Mouse (Mus musculus) hindbrain, embryonic 11.5 days (tissue): ENCODE data around the gene Snx14. TPM values are rescaled to one million over a fixed set of nuclear protein-coding genes. Genes with fewer than 3 reads are reported as not detected.
"Not testable (repeated sequence)": the region's sequence is repeated elsewhere in the genome, so short reads cannot be mapped to it uniquely, and the experiment has no call there.

Source experiments
- ATAC-seq: fragments of 200-750 bp; cut with Nextera tagmentation; 2 replicates; pipeline ENCODE4 v1.8.0; 2017; ENCODE audit warnings: mild to moderate bottlenecking, moderate TSS enrichment, moderate library complexity; ENCODE audit not compliant: low FRiP score
- DNase-seq: peaks from one replicate; pipeline ENCODE4 v3.0.0-alpha.2; 2015; ENCODE audit warnings: low spot score
- H3K27ac ChIP-seq: fragments of 300-500 bp; sonication (generic); 2 replicates; pipeline ENCODE4 v1.5.1; 2014; ENCODE audit warnings: mild to moderate bottlenecking, low read depth, low read length
- H3K27me3 ChIP-seq: fragments of 300-500 bp; sonication (generic); 2 replicates; pipeline ENCODE4 v1.6.1; 2014; ENCODE audit warnings: mild to moderate bottlenecking, low read length, moderate library complexity, mixed read lengths; ENCODE audit not compliant: control insufficient read depth, insufficient read depth
- H3K36me3 ChIP-seq: fragments of 300-500 bp; sonication (generic); 2 replicates; pipeline ENCODE4 v1.6.1; 2014; ENCODE audit warnings: mild to moderate bottlenecking, low read length, moderate library complexity, mixed read lengths; ENCODE audit not compliant: control insufficient read depth, insufficient read depth
- H3K4me1 ChIP-seq: fragments of 300-500 bp; sonication (generic); replicated peaks from 2 replicates; pipeline ENCODE4 v1.6.1; 2014; ENCODE audit warnings: low read length, mixed read lengths; ENCODE audit not compliant: control insufficient read depth, insufficient read depth
- H3K4me2 ChIP-seq: fragments of 300-500 bp; sonication (generic); replicated peaks from 2 replicates; pipeline ENCODE4 v1.6.1; 2014; ENCODE audit warnings: mild to moderate bottlenecking, low read depth, low read length
- H3K4me3 ChIP-seq: fragments of 300-500 bp; sonication (generic); 2 replicates; pipeline ENCODE4 v1.5.1; 2014; ENCODE audit warnings: low read depth, low read length
- H3K9ac ChIP-seq: fragments of 300-500 bp; sonication (generic); 2 replicates; pipeline ENCODE4 v1.6.1; 2014; ENCODE audit warnings: low read depth, low read length
- H3K9me3 ChIP-seq: fragments of 300-500 bp; sonication (generic); 2 replicates; pipeline ENCODE4 v1.6.1; 2016; ENCODE audit warnings: low read length; ENCODE audit not compliant: control insufficient read depth
- WGBS: fragments of 180-500 bp; shearing (Covaris S2); extraction: QIAGEN DNeasy Blood & Tissue Kit; methylation state at CpG from one replicate; pipeline ENCODE4 v1.1.7; 2014; 5-methylcytosine and 5-hydroxymethylcytosine counted together
- polyA plus RNA-seq: library from polyadenylated mRNA; unstranded; fragments of >200 nt; fragmentation: Nextera tagmentation; extraction: Ambion mirVana; gene quantifications from 2 replicates; pipeline ENCODE4 v1.2.1, GENCODE M21; 2014

Snx14 gene
- polyA plus RNA-seq = 19.2 and 22.4 TPM in 2 replicates

GRCm38 (mm10) chr9:88438555-88439237 is at the start of gene Snx14:
Gene Snx14, minus strand, starts transcription at chr9:88438958.
- Histone ChIP-seq H3K27me3 (no peaks in the 10 kb centered on the region), H3K4me1 (no peaks in the 10 kb centered on the region), H3K36me3 (no peaks in the 10 kb centered on the region), H3K27ac (peak within 1 kb of the TSS; percentile 79), H3K9ac (peak within 1 kb of the TSS; percentile 79), H3K4me3 (peak within 1 kb of the TSS; percentile 71), H3K4me2 (peak within 1 kb of the TSS; percentile 92), H3K9me3 (no peaks in the 10 kb centered on the region)
- peak; percentile 98 for ATAC-seq
- peak; percentile 94 for DNase-seq
- under 1% methylated on average over 62 of the region's 62 CpGs for WGBS

GRCm38 (mm10) chr9:88484531-88484930 is 45.8 kb upstream of the Snx14 start:
- no peak overlapping the region for H3K4me3 ChIP-seq
- H3K36me3 ChIP-seq = no peaks in the 10 kb centered on the region
- H3K9me3 ChIP-seq = no peaks in the 10 kb centered on the region
- DNase-seq = no peak
- no peaks in the 10 kb centered on the region for H3K27me3 ChIP-seq
- H3K4me2 ChIP-seq = no peak overlapping the region
- no peaks in the 10 kb centered on the region for H3K4me1 ChIP-seq
- H3K9ac ChIP-seq = no peak overlapping the region
- WGBS = 54% methylated on average over 6 of the region's 6 CpGs
- no peak overlapping the region for H3K27ac ChIP-seq
- no peak for ATAC-seq

- H3K4me1 ChIP-seq = no peaks in the 10 kb centered on the region
- 0% methylated on average over 24 of the region's 52 CpGs for WGBS
- H3K36me3 ChIP-seq = no peaks in the 10 kb centered on the region
- H3K9ac ChIP-seq = peak overlapping the region; percentile 91
- ATAC-seq (no peak), DNase-seq (peak; percentile 88)
- H3K27ac ChIP-seq = peak overlapping the region; percentile 99
- H3K4me3 ChIP-seq = peak overlapping the region; percentile 100
- peak overlapping the region; percentile 62 for H3K4me2 ChIP-seq
- no peaks in the 10 kb centered on the region for H3K27me3 ChIP-seq
- no peaks in the 10 kb centered on the region for H3K9me3 ChIP-seq
These were observed 44.2 kb upstream of the Snx14 start for GRCm38 (mm10) chr9:88482829-88483396.

GRCm38 (mm10) chr9:88482230-88482828 is 43.6 kb upstream of the Snx14 start, which contains the start of gene Syncrip:
Gene Syncrip, minus strand, starts transcription at chr9:88482574.
- Histone ChIP-seq H3K4me2 (peak within 1 kb of the TSS; percentile 71), H3K9ac (peak within 1 kb of the TSS; percentile 99), H3K4me3 (peak within 1 kb of the TSS; percentile 100), H3K27ac (peak within 1 kb of the TSS; percentile 99)
- H3K36me3 ChIP-seq, H3K9me3 ChIP-seq, H3K4me1 ChIP-seq, H3K27me3 ChIP-seq: not testable (repeated sequence)
- peak; percentile 95 for ATAC-seq
- peak; percentile 96 for DNase-seq
- 0% methylated on average over 11 of the region's 68 CpGs for WGBS

- DNase-seq (no peak), ATAC-seq (no peak; the same call in 1 of the 2 replicates)
- H3K9ac ChIP-seq = peak overlapping the region; percentile 99
- WGBS = 0% methylated on average over 23 of the region's 43 CpGs
- no peaks in the 10 kb centered on the region for H3K36me3 ChIP-seq
- H3K4me3 ChIP-seq = peak overlapping the region; percentile 100
- peak overlapping the region; percentile 71 for H3K4me2 ChIP-seq
- H3K27me3 ChIP-seq = no peaks in the 10 kb centered on the region
- H3K9me3 ChIP-seq = no peaks in the 10 kb centered on the region
- H3K27ac ChIP-seq = peak overlapping the region; percentile 99
- H3K4me1 ChIP-seq = no peaks in the 10 kb centered on the region
These were observed 43.0 kb upstream of the Snx14 start for GRCm38 (mm10) chr9:88481791-88482160.

GRCm38 (mm10) chr9:88481061-88481790 is 42.5 kb upstream of the Snx14 start:
- Histone ChIP-seq H3K9me3 (no peaks in the 10 kb centered on the region), H3K9ac (peak overlapping the region; percentile 99), H3K4me3 (peak overlapping the region; percentile 100), H3K27me3 (no peaks in the 10 kb centered on the region), H3K4me2 (peak overlapping the region; percentile 71), H3K4me1 (no peaks in the 10 kb centered on the region), H3K36me3 (no peaks in the 10 kb centered on the region), H3K27ac (peak overlapping the region; percentile 99)
- ATAC-seq (no peak; the same call in none of the 2 replicates), DNase-seq (peak; percentile 67)
- under 1% methylated on average over 67 of the region's 78 CpGs for WGBS

GRCm38 (mm10) chr9:88480120-88480519 is 41.4 kb upstream of the Snx14 start:
- WGBS = 9% methylated on average over 1 of the region's 1 CpGs

GRCm38 (mm10) chr9:88476138-88476537 is 37.4 kb upstream of the Snx14 start:
- DNase-seq (no peak), ATAC-seq (no peak)
- Histone ChIP-seq H3K4me1 (no peaks in the 10 kb centered on the region), H3K4me3 (no peak overlapping the region), H3K9me3 (no peaks in the 10 kb centered on the region), H3K27me3 (no peaks in the 10 kb centered on the region), H3K9ac (no peak overlapping the region), H3K36me3 (peaks cover 10% of the 10 kb centered on the region), H3K27ac (no peak overlapping the region), H3K4me2 (no peak overlapping the region)
- WGBS = 63% methylated on average over 1 of the region's 1 CpGs

More at GRCm38 (mm10) chr9:88480120-88480519, 41.4 kb upstream of the Snx14 start:
- no peak for DNase-seq
- Histone ChIP-seq H3K36me3 (no peaks in the 10 kb centered on the region; the same call in 1 of the 2 replicates), H3K27me3 (no peaks in the 10 kb centered on the region), H3K4me3 (peak overlapping the region; percentile 100), H3K9me3 (no peaks in the 10 kb centered on the region), H3K4me2 (peak overlapping the region; percentile 71), H3K9ac (peak overlapping the region; percentile 8; the same call in 1 of the 2 replicates), H3K4me1 (no peaks in the 10 kb centered on the region), H3K27ac (no peak overlapping the region)
- ATAC-seq = no peak
